Mouse (Mus musculus): Measurements from ENCODE around the gene Ankrd65.

GRCm38 (mm10) chr4:155769496-155769879, 20.8 kb upstream of the Ankrd65 start:
- TF ChIP-seq CTCF (IDR thresholded peaks at IDR 0.05) (no peak), EP300 (IDR thresholded peaks at IDR 0.05; ENCODE audit: insufficient read depth, low read depth, low read length) (no peak), POLR2A (IDR thresholded peaks at IDR 0.05; ENCODE audit: insufficient read depth, low read depth, low read length) (no peak)

Measured in heart, adult 2 months (tissue).